Comparison of ENCODE assay signal across 7 mouse cellular contexts in the genomic region with DNA sequence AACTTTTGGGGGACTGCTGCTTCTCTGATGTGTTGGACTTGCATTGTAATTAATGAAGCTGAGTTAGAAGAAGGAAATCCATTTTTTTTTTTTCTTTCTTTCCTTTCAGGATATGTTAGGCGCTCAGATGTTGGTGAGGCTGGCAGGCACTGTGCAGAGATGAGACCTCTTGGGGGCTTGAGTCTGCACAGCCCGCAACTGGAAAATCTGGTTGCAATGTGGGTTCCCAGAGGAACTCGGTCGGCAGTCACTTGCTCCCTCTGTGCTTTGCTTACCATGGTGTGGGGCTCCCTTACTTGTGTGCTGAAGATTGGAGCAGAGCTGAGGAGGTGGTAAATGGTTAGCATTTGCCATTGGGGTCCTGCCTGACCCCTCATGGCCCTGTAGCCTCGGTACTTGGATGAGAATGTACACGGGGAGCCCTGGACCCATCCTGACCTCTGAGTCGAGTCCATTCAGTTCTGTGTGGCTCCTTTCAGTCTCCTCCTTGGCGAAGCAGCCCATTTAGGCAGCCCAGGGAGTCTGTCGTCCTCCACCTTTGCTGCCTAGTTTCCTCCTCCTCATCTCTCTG. TPM values are rescaled to one million over a fixed set of nuclear protein-coding genes. Genes with fewer than 3 reads are reported as not detected.
DNase-seq lines count a peak whose midpoint lies in the region; ATAC-seq lines count a peak whose summit lies in the region.

No protein-coding gene starts in this region.

- H3K4me3 ChIP-seq in megakaryocyte, embryonic 14.5 days (replicated peaks), result peak overlapping the region; percentile 92
- H3K4me3 ChIP-seq in embryonic facial prominence, embryonic 15.5 days (replicated peaks), result peak overlapping the region; percentile 68
- H3K4me3 ChIP-seq in neural tube, embryonic 12.5 days, result peak overlapping the region; percentile 71

- peaks cover 42% of the 10 kb centered on the region for H3K36me3 ChIP-seq in megakaryocyte, embryonic 14.5 days (replicated peaks; ENCODE audit: low read length)
- H3K36me3 ChIP-seq in embryonic facial prominence, embryonic 15.5 days, result no peaks in the 10 kb centered on the region
- H3K36me3 ChIP-seq in neural tube, embryonic 12.5 days, result peaks cover 3% of the 10 kb centered on the region; the same call in 1 of the 2 replicates

- no peaks in the 10 kb centered on the region for H3K9me3 ChIP-seq in megakaryocyte, embryonic 14.5 days
- H3K9me3 ChIP-seq in embryonic facial prominence, embryonic 15.5 days (replicated peaks), result no peaks in the 10 kb centered on the region
- H3K9me3 ChIP-seq in neural tube, embryonic 12.5 days, result no peaks in the 10 kb centered on the region

- H3K27ac ChIP-seq in embryonic facial prominence, embryonic 15.5 days (replicated peaks), result peak overlapping the region; percentile 80
- no peak overlapping the region for H3K27ac ChIP-seq in neural tube, embryonic 12.5 days

- DNase-seq in kidney, postnatal 4 days, result peak; percentile 25 to 40
- no peak for DNase-seq in left cerebral cortex, postnatal 4 days

- peak overlapping the region; percentile 79 for H3K4me2 ChIP-seq in embryonic facial prominence, embryonic 15.5 days (replicated peaks)
- H3K4me2 ChIP-seq in neural tube, embryonic 12.5 days (replicated peaks), result peak overlapping the region; percentile 86

- H3K9ac ChIP-seq in embryonic facial prominence, embryonic 15.5 days, result peak overlapping the region; percentile 12; the same call in 1 of the 2 replicates
- peak overlapping the region; percentile 75; the same call in 1 of the 2 replicates for H3K9ac ChIP-seq in neural tube, embryonic 12.5 days

- 21% methylated on average over 9 of the region's 9 CpGs for WGBS in embryonic facial prominence, embryonic 15.5 days
- 35% methylated on average over 9 of the region's 9 CpGs for WGBS in neural tube, embryonic 12.5 days

- ATAC-seq in megakaryocyte, adult 5-6 weeks (ENCODE audit: poor library complexity, severe bottlenecking), result no peak
- no peak for ATAC-seq in embryonic facial prominence, embryonic 15.5 days (ENCODE audit: insufficient number of reproducible peaks, low FRiP score, low TSS enrichment, low read depth)
- ATAC-seq in neural tube, embryonic 12.5 days (ENCODE audit: low FRiP score, low read depth), result no peak; the same call in 1 of the 2 replicates
- no peak for ATAC-seq in activated CD4-positive, CD25-positive, alpha-beta regulatory T cell, adult 4 months

- peaks cover 30% of the 10 kb centered on the region for H3K27me3 ChIP-seq in megakaryocyte, embryonic 14.5 days (replicated peaks)
- no peaks in the 10 kb centered on the region for H3K27me3 ChIP-seq in embryonic facial prominence, embryonic 15.5 days
- peaks cover 5% of the 10 kb centered on the region; the same call in 1 of the 2 replicates for H3K27me3 ChIP-seq in neural tube, embryonic 12.5 days (replicated peaks)

- intact Hi-C loops in left cerebral cortex, postnatal 4 days (cut with DNase I), result no loop called here

- H3K4me1 ChIP-seq in megakaryocyte, embryonic 14.5 days, result peaks cover 62% of the 10 kb centered on the region
- peaks cover 36% of the 10 kb centered on the region for H3K4me1 ChIP-seq in embryonic facial prominence, embryonic 15.5 days
- H3K4me1 ChIP-seq in neural tube, embryonic 12.5 days, result peaks cover 20% of the 10 kb centered on the region

RNA-seq across cellular contexts. Expression of a gene that starts 0.6 kb away (rescaled TPM):
- 0.66 TPM in 1 of 2 replicates, not detected in the other for polyA plus RNA-seq in megakaryocyte, embryonic 14.5 days (2012; ENCODE audit: insufficient read depth, low replicate concordance)
- 22.4 and 24.3 TPM in 2 replicates for total RNA-seq in megakaryocyte, adult 5-6 weeks (2015)
- total RNA-seq in megakaryocyte, adult 5-6 weeks (2017), result 43.5 and 58.0 TPM in 2 replicates
- 8.2 and 9.6 TPM in 2 replicates for polyA plus RNA-seq in embryonic facial prominence, embryonic 15.5 days (2015; fragmentation: Nextera tagmentation; extraction: Ambion mirVana)
- polyA plus RNA-seq in neural tube, embryonic 12.5 days (2016; fragmentation: Nextera tagmentation; extraction: Ambion mirVana), result 3.8 and 4.2 TPM in 2 replicates
- total RNA-seq in left cerebral cortex, postnatal 4 days (2021), result 1 to 10 TPM; 3.9 to 4.4 TPM
- 10 to 100 TPM; 16.6 to 17.6 TPM for polyA plus RNA-seq in activated CD4-positive, CD25-positive, alpha-beta regulatory T cell, adult 4 months (2017; shearing (Covaris generic))

RNA-seq across cellular contexts. Expression of a gene that starts 14.6 kb away (rescaled TPM):
- 12.2 and 191 TPM in 2 replicates for polyA plus RNA-seq in megakaryocyte, embryonic 14.5 days (2012; ENCODE audit: insufficient read depth, low replicate concordance)
- 197 and 229 TPM in 2 replicates for total RNA-seq in megakaryocyte, adult 5-6 weeks (2015)
- total RNA-seq in megakaryocyte, adult 5-6 weeks (2017), result 111 and 159 TPM in 2 replicates
- 317 and 319 TPM in 2 replicates for polyA plus RNA-seq in embryonic facial prominence, embryonic 15.5 days (2015; fragmentation: Nextera tagmentation; extraction: Ambion mirVana)
- polyA plus RNA-seq in neural tube, embryonic 12.5 days (2016; fragmentation: Nextera tagmentation; extraction: Ambion mirVana), result 423 and 429 TPM in 2 replicates
- 100 to 1,000 TPM; 142 to 154 TPM for total RNA-seq in left cerebral cortex, postnatal 4 days (2021)
- polyA plus RNA-seq in activated CD4-positive, CD25-positive, alpha-beta regulatory T cell, adult 4 months (2017; shearing (Covaris generic)), result 100 to 1,000 TPM; 180 to 210 TPM

RNA-seq across cellular contexts. Expression of a gene that starts 45.8 kb away (rescaled TPM):
- not detected in 2 replicates for polyA plus RNA-seq in megakaryocyte, embryonic 14.5 days (2012; ENCODE audit: insufficient read depth, low replicate concordance)
- not detected in 2 replicates for total RNA-seq in megakaryocyte, adult 5-6 weeks (2015)
- total RNA-seq in megakaryocyte, adult 5-6 weeks (2017), result not detected in 2 replicates
- not detected in 2 replicates for polyA plus RNA-seq in embryonic facial prominence, embryonic 15.5 days (2015; fragmentation: Nextera tagmentation; extraction: Ambion mirVana)
- polyA plus RNA-seq in neural tube, embryonic 12.5 days (2016; fragmentation: Nextera tagmentation; extraction: Ambion mirVana), result not detected in 2 replicates
- total RNA-seq in left cerebral cortex, postnatal 4 days (2021), result not detected
- not detected for polyA plus RNA-seq in activated CD4-positive, CD25-positive, alpha-beta regulatory T cell, adult 4 months (2017; shearing (Covaris generic))
